Mouse (Mus musculus) ovary, postnatal 14 days (tissue): Measurements from ENCODE around the gene Kremen1.

ENCODE experiments used
- DNase-seq: peaks from one replicate; pipeline ENCODE4 v3.0.0; 2022; ENCODE audit warnings: low spot score

Gene Kremen1

DNA sequence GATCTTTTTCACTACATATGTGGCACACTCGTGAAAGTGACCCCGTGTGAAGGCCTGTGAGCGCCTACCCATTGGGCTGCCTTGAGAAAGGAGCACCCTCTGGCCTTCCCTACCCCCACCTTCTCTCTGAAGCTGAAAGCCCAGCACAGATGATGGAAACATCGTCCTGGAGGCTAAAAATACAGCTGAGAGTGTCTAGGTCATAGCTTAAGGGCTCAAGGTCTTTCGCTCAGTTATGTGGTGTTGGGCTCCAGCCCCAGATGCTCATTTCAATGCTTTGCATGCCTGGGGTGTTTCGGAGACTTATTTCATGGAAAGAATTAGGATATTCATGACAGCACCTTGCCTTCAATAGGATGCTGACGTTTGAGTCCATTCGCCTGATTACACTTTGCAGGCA is 4.4 kb upstream of the Kremen1 start:
- no peak for DNase-seq

DNA sequence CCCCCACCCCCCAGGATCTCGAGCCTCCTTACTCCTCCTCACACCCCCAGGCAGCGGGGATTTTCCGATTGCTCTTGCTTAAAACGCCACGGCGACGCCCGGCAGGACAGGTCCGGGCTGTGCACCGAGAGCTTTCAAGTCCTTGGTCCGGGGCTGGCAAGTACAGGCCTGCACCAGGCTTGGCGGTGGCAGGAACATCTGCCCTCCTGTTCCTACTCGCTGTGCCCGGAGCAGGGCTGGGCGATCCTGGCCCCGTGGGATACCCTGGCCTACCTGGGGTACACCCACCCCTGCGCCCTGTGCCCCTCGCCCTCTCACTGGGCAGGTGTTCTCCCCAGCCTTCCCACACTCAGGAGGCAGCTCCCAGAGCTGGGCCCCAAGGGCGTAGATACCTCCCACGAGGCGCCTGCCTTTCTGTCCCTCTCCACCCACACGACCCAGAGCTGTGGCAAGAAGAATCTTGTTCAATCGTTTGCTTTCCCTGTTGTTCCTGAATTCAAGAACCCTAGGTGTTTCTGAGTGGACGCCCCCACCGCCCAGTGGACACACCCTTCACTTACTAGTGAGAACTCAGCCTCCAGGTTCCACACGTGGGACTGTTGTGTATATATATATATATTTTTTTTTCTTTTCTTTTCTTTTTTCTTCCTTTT is 1.8 kb upstream of the Kremen1 start:
- DNase-seq, result no peak

DNA sequence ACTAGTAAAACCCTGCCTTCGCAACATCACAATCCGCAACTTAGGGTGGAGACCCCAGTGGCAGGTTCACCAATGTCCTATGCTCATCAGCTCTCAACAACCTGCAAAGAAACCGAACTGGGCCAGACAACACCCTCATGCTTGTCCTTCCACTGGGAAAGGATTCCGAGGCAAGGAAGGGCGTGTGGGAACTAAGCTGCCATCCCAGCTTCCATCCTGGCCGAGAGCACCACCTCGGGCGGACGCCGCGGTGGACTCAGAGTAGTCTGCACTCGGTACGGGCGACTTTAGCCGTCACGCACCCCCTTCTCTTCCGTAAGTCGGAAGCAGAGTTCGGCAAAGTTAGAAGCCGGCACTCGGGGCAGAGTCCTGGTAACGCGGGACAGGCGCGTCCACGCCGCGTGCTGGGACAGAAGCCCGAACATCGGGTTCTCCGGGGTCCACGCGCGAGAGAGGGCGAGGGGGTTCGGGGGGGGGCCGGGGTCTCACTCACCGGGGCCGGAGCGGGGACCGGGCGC is 357 bp downstream of the Kremen1 start:
- DNase-seq, result peak; percentile 40

DNA sequence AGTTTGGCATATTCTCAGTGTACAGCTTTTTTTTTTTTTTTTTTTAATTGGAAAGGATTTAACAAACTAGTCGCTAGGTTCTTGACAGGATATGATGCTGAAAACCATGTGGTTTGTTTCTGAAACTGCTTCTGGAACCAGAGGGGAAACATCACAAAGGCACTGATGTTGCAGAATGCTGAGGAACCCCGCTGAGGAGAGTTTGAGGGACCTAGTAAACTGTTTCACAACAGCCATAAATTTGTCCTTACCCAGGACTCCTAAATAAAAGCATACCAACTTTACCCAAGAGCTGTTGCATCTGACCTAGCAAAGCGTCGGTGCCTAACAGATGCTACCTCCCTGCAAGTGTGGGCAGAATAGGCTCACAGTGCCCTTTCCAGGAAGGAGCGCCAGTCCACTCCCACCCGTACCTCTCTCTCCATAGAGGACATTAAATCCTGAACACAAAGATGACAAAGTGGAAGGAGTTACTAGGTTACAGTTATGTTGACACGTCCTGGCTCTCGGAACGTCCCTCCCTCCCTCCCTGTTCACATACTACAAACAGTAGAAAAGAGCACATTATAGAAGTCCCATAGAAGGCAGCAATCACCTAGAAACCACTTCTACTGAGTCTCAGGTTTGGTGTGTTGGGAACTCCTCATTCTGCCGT is 1.3 kb downstream of the Kremen1 start:
- no peak for DNase-seq

DNA sequence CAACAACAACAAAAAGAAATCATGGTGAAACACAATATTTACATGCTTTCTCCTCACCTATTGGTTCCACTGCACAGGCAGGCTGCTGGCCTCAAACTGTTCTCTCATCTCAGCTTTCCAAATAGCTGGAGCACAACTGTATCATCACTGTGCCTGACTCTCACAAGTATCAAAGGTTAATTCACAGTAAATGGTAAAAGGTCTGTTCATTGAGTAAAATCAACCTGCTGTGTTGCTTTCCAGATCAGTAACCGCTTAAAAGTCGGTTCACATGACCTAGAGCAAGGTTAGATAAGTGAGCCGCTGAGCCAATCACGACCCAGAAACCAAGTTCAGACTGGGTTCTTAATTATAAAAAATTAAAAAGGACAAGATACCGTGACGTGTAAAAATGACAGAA is 3.3 kb downstream of the Kremen1 start:
- DNase-seq, result no peak

DNA sequence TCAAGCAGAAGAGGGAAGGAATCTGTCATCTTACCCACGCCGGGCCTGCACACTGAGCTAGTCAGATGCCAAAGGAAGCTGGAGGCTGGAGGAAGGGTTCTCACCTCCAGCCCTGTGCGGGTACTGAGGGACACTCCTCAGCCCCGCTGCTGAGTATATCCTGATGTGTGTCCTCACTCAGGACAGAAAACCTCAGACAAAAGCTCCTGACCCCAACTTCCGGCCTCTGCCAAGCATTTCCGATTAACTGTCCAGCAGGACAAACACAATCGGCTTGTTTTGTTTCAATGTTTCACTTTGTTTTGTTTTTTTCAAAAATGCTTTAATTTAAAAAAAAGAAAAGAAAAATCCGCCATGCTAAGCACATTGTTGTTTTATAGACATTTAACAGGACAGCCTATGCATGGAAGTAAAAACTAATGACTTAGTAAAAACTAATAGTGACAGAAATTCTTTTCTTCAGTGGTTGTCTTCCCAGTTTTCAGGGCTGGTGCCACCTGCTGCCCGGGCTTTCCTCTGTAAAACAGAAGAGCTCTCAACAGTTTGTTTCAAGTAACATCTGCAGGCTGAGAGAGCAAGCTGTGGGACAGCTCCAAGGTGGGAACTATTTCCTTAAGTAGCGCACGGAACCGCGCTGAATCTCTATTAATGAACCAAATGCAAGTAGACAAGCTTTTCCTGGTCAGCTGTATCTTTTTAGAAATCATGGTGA is 4.1 kb downstream of the Kremen1 start:
- DNase-seq, result no peak

DNA sequence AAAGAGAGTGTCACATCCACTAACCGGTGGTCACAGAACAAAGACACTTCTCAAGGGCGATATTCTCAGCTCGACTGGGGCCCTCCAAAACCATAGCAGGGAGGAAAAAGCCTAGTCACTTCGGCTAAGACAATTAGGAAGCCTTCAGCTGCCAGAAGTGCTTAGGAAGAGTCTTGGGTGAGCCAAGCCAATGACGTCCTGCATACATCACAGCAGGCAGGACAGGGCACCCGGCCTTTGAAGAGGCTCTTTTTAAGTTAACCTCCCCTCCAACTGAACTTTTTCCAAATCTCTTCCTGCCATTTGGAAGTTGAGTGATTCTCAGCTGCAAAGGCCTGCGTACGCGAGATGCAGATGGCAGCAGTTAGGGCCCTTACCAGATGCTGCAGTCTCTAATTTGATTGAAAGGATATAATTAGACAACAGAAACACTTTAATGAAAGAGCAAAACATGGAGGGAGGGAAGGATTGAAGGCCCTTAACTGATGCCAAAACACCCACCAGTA is 5.8 kb downstream of the Kremen1 start:
- no peak for DNase-seq

DNA sequence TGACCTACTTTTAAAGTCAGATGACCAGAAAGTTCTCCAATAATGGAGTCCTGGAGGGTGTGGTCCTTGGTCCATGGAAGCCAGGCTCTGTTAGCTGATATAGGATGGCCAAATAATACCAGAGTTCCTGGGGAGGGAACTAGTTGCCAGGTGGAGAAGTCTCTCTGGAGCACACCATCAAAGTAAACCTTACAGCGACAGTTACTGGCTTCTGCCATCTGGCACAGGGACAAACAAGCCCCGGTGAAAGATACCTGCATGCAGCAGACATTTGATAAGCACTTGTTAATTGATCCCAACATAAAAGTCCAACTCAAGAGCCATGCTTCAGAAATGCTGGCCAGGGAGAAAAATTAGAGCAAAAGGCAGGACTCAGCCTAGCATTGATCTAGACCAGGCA is 7.3 kb downstream of the Kremen1 start:
- DNase-seq, result no peak

DNA sequence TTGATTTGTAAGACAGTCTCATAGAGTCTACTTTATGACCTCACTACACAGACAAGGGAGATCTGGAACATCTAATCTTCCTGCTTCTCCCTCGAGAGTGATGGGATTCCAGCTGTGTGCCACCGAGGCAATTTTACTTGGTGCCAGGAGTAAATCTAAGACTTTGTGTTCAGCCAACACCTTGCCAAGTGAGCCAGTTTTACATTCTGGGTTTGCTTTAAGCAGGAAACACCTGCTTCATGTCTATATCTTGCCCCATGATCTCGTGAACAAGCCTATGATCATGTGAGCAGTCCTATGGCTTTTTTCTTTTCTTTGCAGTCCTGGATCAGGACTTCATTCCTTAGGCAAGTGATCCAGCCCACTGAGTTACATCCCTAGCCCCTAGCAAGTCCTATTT is 7.8 kb downstream of the Kremen1 start:
- DNase-seq, result no peak

DNA sequence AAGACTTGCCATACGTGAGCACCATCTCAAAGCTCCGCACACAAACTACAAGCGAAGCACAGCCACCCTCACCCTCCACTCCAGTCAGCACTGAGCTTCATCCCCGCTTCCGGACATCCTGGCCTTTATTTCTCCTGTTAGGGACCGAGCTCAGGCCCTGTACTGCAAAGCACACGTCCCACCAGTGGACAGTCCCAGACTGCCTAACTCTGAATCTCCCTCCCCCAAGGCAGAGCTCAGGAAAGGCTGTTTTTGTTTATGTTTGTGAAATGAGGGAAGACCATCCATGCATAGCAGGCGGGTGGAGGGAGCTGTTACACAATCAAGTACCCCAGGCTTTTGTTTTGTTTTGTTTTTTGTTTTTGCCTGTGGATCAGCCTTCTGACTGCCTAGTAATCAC is 8.6 kb downstream of the Kremen1 start:
- no peak for DNase-seq

DNA sequence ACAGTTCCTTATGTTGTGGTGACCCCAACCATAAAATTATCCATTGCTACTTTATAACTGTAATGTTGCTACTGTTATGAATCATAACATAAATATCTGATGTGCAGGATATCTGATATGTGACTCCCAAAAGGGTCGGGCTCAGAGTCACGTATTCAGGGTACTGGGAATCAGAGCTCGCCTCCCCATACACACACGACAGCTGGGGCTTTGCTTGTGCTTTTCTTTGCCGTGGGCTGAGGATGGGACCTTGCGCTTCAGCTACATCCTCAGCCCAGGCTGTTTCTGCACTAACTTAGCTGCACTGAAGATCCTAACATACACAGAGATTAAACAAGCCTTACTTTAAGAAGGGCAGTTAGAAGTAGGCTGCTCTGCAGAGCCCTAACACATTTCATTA is 10.2 kb downstream of the Kremen1 start:
- DNase-seq, result no peak

DNA sequence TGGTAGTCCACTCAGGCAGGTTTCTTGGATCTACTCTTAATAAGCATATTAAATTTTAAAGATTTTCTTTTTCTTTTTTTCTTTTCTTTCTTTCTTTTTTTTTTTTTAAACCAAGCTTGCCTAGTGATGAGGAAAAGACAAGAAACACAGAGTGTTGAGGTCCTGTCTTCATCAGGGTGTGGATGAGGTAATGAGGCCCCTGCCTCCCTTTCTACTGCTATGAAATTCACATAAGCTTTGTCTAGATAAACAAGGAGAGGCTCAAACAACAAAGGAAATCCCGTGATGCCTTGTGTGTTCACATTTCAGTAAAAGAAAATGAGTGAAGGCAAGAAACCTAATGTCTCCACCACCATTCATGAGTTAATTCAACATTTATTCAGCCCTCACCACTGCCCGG is 13.2 kb downstream of the Kremen1 start:
- no peak for DNase-seq

DNA sequence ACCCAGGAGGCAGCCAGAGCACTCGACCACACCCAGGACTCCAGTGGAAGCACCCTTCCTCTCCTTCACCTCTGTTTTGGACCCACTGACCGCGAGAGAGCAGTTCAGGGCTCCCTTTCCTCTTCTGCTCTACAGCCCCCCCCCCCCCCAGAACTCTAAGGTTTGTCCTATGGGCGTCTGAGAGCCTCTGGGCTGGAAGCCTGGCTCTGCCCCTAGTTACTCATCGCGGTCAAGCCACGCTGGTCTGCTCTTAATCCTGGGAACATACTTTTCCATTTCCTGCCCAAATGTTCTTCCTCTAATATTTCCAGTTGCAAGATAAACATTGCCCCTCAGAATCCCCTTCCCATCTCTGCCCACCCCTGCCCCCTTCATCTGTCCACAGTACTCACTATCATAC is 15.9 kb downstream of the Kremen1 start:
- no peak for DNase-seq

DNA sequence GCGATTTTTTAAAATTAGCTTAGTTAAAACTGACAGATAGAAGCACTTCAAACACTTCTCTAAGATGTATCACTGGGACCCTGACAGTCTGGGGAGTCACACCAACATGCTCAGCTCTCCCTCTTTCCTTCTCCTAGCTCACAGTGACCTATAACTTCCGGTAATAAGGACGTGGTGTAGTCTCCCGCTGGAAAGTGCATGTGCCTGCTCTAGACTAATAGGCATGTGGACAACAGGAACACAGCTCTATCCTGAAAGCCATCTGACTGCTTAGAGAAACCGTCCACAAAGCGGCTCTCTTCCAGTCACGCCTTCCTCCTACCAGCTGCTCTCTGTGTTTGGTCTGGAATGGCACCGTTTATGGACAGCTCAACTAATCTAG is 16.6 kb downstream of the Kremen1 start:
- no peak for DNase-seq

DNA sequence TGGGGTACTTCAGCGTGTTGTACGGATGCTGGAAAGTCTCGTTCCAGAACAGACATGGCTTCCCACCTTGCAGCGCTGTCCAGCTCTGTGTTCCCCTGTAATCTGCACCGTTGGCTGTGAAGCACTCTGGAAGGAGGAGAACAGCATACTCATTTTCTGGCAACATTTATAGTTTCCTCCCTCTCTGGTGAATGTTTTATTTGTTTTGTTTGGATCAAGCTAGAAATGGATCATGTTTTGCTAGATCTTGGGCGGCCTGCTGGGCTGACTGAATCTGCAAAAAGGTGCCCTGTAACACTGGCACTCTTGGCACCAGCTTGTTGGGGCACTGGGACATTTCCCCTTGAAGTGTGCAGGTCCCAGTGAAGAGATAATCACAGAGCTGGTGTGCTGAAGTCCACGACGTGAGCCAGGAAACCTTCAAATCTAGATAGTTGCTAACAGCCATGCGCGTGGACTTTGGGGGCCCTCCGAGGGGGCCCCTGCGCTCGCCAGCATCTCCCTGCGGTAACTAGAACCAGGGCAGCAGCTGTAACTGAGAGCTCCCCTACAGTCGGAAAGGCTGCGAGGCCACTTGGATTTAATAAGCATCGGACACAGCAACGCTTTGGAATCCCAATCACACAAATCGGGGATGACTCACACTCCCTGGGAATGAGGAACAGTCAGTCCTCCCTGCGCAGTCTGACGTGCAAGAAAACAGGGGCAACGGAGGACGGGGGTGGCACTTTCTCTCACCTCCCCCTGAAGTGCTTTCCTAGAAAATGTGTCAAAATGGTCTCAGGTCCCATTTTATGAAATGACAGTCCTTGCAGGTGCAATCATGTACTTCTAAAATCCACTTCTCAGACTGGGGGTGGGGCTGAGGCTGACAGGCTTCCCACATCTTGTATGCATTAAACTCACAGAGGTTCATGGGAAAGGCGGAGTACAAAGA is 17.3 kb downstream of the Kremen1 start:
- peak; percentile 46 for DNase-seq

DNA sequence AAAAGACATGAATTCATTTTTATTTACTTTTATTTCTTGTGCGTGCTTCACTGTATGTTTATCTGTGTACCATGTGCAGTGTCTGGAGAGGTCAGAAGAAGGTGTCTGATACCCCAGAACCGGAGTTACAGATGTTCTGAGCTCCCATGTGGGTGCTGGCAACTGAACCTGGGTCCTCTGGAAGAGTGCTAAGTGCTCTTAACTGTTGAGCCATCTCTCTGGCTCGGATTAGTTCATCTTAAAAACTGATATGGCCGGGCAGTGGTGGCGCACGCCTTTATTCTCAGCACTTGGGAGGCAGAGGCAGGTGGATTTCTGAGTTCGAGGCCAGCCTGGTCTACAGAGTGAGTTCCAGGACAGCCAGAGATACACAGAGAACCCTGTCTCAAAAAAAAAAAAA is 18.1 kb downstream of the Kremen1 start:
- DNase-seq, result no peak

DNA sequence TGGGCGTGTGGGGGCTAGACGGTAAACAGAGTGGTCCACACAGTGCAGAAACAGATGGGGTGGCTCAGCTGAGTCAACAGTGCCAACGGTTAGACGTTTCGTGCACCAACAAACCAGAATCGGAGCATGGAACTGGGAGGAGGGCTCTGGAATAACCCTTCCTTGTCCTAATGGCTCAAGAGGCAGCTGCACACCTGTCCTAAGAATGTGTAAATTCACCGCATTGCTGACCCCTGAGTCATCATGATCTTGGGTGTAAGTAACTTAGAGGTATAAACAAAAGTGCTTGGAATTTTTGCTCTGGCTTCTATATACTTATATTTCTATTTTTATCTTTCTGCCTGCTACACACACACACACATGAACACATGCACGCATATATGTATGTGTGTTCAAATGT is 19.2 kb downstream of the Kremen1 start:
- DNase-seq, result no peak

DNA sequence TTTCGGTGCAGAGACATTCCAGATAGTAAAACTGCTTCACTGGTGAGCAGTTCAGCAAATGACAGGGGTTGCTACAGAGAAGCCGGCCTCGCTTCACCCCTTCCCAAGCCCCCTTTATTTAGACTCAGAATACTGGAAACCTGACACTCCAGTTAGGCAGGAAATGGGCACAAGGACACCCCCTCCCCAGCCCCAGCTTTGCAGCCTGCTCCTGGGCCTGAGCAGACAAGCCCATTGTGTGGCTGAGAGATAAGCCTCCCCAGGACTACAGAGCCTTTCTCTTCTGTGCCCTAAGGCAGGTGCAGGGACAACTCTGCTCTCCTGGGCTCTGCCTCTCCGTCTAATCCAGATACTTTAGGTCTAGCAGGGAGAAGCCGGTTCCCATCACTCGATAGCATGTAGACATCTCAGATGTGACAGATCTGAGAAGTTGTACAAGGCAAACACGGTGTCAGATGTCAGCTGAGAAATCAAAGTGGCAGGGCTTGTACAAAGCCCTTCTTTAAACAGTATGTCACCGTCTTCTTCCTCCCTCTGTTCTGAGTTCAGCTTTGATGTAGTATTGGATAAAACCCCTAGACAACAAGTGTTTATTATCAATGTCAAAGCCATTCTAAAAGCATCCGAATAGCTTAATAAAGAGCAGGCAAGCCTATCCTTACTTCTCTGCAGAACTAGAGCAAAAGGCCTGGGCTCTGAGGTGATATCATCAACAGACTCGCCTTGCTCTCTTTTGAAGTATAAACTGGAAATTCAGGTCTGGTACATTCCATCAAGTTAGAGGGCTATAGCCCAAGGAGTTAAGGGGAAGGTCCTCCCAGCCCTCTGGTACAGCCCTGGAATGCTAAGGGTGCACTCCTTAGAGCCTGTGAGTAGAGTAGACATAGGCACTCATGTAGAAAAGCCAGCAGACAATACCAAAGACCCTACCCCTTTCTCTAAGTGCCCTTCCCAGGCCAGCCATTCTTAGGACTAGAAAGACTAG is 21.4 kb downstream of the Kremen1 start:
- no peak for DNase-seq

DNA sequence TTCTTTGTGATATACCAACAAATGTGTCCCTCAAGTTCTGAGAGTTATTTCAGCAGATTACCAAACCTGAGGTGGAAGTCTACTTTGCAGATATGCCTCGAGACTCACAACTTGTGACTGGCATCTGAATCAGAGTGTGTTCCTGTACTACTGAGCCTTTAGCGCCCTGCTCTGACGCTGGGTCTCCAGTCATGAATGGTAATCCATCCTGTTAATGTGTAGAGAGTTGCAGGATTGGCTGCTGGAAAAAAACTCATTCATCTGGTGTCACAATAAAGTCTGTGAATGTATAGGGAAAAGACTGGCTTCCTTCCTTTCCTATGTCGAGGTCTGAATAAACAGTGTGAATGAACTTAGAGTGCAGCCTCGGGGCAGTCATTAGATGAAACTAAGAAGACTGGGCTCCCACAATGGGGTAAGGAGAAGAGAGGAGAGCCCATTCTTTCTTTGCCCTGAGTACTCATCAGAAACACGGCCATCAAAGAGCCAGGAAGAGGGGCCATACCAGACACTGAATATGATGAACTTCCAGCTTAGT is 41.4 kb downstream of the Kremen1 start:
- DNase-seq, result no peak

DNA sequence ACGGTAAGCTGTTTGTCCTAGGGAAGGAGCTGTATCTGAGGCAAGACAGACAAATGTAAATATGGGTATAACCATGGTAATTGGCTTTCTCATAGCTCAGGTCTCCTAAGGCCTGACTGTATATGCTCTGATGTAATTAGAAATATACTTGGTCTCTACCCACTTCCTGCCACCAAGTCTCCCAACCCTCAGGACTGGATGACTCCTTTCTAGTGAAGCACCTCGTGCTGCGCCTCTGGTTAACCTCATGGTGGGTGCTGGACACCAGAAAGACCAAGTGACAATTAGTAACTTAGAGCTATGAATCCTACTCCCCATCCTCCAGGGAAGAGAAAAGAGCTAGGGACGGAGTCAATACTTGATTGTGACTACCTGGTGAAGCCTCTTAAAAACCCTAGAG is 42.0 kb downstream of the Kremen1 start:
- DNase-seq, result no peak
